Mouse (Mus musculus) gastrocnemius, postnatal 4 days (tissue): Measurements from ENCODE around the gene S100a3. TPM values are rescaled to one million over a fixed set of nuclear protein-coding genes. Genes with fewer than 3 reads are reported as not detected.

ENCODE experiments used
- DNase-seq, 2 experiments: peaks; one replicate each; pipeline ENCODE4 v3.0.0; 2021 to 2022; ENCODE audit warnings: low spot score in 2 of 2, mixed read lengths in 2 of 2
- long read RNA-seq, 2 experiments: library from polyadenylated mRNA; stranded (forward); transcript quantifications; one replicate each; pipeline ENCODE4 v2.0.0; 2021
- total RNA-seq, 2 experiments: library from RNA; stranded (reverse); gene quantifications; 2 replicates each; pipeline ENCODE4 v1.2.3; 2021

Gene S100a3
- total RNA-seq, result 1 to 10 TPM; 1.4 to 2.3 TPM
- long read RNA-seq, experiment 1, transcript S100a3-201 (3 exons, 712 nt), result major isoform, 23 of 26 reads
- long read RNA-seq, experiment 1, partial matches to known transcripts, result 1 of 26 reads
- long read RNA-seq, experiment 1, other reads (novel, unspliced or antisense), result 2 of 26 reads
- long read RNA-seq, experiment 2, partial matches to known transcripts, result 1 of 1 reads
- long read RNA-seq, experiment 2, other reads (novel, unspliced or antisense), result 0 of 1 reads

- DNase-seq, result no peak
These were observed at the start of gene S100a3 for GRCm38 (mm10) chr3:90560008-90560628. TSS of gene S100a3 (plus strand) at chr3:90560578.

DNA sequence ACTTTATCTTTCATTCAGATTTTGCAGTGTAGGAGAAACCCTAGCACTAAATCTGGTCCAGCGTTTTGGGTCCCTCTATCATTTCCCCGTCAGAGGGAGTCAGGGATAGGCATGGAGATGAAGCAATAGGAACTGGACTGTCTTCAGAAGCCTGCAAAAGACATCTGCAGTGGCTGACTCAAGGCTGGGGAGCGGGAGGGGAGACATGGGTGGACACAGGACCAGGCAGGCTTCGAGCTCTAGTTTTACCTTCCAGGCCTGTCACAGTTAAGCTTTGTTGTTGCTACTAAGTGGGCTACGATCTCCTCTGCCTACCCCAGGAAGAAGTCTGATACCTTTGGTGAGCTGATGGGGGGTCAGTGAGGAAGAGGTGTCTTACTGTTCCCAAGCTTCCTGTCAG lies 48.1 kb upstream of the S100a3 start:
- no peak for DNase-seq

DNA sequence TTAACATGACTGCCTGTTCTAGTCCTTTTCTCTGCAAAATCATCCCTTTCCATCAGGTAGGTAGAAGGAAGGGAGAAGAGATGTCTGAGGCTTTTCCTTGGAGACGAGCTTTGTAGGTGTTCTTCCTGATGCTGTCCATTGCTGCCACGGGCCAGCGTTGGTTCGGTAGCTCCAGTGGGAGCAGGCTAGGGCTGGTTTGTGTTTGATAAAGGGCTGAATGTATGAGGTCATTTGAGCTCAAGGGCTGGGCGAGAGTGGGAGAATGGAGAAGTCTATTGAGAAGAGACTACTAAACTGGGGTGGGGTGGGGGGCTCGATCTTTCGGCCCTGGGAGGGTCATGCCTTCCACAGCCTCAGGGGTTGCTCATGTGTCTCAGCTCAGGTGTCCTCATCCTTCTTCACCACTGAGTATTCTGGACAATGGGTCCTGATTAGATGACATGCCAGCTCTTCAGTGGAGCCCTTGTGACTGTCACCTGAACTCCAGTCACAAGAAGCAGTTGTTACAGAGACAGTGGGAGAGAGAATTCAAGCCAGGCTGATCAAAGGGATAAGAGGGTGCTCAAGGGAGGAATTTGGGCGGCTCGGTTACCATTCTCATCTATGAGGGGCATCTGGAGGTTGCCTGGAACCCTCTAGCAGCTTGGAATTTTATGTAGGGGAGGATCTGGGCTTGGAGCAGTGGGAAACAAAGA lies 47.3 kb upstream of the S100a3 start:
- no peak for DNase-seq

GRCm38 (mm10) chr3:90513796-90514590 lies 46.4 kb upstream of the S100a3 start, which contains the start of the genes S100a1 and S100a13:
TSS of gene S100a1 (minus strand) at chr3:90514392.
TSS of gene S100a13 (plus strand) at chr3:90514435.
- DNase-seq, result peak in 1 of 2 experiments; percentile 52

GRCm38 (mm10) chr3:90514691-90515090 lies 45.7 kb upstream of the S100a3 start:
- DNase-seq, result peak; percentile 40 to 72

DNA sequence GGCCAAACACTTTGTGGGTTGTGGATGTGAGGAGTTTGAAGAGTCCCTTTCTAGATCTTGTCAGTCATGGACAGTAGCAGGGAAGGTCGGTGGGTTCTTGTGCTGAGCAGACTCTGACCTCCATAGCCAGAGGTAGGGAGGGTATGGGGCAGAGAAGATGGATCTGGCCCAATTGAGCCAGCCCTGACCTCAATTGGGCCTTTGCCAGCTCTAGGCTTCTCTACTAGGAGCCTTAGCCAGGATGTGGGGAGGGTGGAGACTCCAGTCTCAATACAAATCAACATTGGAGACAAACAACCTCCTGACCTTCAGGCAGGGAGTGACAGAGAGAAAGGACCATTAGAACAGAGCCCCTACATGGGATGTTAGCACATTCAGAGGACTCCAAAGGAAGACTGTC lies 45.1 kb upstream of the S100a3 start:
- DNase-seq, result no peak

GRCm38 (mm10) chr3:90515789-90516188 lies 44.6 kb upstream of the S100a3 start:
- no peak for DNase-seq

- DNase-seq, result no peak
These were observed 42.7 kb upstream of the S100a3 start for GRCm38 (mm10) chr3:90517711-90518110.

- DNase-seq, result peak in 1 of 2 experiments; percentile 45
These were observed 35.0 kb upstream of the S100a3 start for GRCm38 (mm10) chr3:90525421-90525820.

- DNase-seq, result no peak
These were observed 34.3 kb upstream of the S100a3 start for GRCm38 (mm10) chr3:90526076-90526475.

DNA sequence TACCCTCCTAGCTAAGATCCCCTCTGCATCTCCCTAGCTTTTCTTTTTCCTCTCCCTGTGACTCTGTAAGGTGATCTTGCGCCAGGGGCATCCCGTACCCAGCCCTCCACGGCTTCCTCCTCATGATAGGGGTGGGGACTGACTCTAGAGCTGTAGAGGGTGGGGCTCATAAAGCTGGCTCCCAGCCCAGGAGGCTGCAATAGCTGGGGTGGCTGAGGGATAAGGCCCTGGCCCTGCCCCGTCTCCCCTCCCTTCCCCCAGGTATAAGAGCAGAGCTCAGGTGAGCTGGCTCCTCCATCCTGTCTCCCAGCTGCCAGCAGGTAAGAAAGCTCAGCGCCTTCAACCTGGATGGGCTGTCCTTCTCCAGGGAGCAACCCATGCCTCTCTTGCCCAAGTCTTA lies 33.8 kb upstream of the S100a3 start, which contains the start of gene S100a14:
Gene S100a14 (plus strand): TSS at position 277 of the 400 bp plus-strand sequence.
- DNase-seq, result no peak

DNA sequence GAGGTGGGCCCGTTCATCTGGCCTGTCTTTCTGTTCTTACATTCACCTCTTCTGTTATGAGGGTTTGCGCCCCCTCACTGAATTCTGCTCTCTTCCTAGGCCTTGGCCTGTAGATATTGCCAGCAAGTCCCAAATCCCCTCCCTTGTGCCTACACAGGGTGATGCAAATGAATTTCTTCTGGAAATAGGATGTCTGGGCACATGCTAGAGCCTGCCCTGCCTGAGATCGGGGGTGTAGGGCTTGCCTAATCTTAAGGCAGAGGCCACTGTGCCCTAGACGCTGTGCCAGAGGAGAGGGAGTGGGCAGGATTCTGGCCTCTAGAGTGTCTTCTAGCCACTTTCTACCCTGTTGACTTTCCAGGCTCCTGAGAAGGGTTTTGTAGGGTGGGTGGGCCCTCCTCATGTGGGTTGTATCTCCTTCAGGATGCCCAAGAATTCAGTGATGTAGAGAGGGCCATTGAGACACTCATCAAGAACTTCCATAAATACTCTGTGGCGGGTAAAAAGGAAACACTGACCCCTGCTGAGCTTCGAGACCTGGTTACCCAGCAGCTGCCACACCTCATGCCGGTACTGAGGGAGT lies 33.0 kb upstream of the S100a3 start:
- DNase-seq, result no peak

GRCm38 (mm10) chr3:90531713-90532112 lies 28.7 kb upstream of the S100a3 start:
- no peak for DNase-seq

DNA sequence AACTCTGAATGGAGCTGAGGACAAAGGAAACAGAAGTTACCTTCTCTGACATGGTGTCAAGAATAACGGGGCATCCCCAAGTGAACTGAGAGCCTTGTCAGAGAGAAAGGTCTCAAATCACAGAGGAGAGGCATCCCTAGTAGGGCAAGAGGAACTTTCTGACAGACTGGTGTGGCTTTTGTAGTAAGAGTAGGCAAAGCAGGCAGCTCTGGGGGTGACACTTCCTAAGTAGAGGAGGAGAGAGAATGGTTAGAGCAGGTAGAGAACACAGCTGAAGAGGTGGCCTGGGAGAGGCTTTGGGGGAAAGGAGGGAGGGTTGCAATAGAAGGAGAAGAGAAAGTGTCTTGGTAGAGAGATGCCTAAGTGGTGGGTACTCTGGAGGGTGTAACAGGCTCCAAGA lies 24.9 kb upstream of the S100a3 start:
- DNase-seq, result no peak

DNA sequence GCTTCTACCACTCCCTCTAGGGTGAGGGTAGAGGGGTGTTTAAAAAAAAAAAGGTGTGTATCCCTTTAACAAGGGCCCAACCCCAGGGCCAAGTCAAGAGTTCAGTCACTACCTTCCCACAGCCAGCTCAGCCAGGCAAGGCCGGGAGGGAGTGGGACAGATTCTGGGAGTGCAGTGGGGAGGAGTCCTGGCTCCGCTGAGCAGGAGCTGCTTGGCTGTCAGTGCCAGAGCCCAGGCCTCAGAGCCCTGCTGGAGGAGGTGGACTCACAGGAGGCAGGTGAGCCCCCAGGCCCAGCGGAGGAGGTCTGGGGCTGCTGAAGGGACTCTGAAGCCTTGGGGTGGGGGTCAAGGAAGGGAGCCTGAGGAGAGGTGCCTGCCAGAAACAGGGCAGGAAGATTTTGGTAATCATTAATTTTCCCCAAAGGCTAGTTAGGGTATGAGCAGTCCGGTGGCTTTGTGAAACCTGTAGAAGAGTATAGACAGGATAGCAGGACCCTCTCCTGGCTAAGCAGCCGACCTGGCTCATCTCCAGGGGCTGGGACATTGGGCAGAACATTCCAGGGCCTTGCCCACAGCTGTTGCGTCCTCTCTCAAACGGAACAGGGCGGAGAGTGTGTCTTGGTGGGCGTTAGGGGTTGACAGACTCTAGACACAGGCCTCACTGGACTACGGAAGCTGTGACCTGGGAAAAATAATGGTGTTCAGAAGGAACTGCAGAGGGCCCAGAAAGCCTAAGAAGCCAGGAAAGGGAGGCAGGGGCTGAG lies 23.1 kb upstream of the S100a3 start, which contains the start of gene S100a16:
Gene S100a16 (plus strand): TSS at position 114 of the 764 bp plus-strand sequence.
- DNase-seq, result peak; percentile 53 to 78

DNA sequence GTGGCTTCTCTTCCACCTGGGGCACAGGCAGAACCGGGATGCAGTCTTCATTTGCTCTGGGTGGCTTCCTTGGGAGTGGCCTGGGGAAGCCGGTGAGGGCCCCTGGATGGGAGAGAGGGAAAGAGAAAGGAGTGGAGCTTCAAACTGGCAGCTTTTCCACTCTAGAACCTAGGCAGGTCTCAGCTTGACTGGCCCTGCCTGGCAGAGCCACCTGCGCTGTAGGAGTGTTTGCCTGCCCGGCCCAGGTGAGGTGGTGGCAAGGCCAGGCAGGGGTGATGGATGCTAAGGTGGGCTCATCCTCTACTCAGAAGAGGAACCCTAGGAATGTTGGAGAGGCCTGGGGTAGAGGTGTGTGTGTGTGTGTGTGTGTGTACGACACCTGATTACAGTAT lies 22.5 kb upstream of the S100a3 start:
- DNase-seq, result no peak

- no peak for DNase-seq
These were observed 19.5 kb upstream of the S100a3 start for GRCm38 (mm10) chr3:90540904-90541303.

- DNase-seq, result no peak
These were observed 10.5 kb upstream of the S100a3 start for GRCm38 (mm10) chr3:90549676-90550420.

DNA sequence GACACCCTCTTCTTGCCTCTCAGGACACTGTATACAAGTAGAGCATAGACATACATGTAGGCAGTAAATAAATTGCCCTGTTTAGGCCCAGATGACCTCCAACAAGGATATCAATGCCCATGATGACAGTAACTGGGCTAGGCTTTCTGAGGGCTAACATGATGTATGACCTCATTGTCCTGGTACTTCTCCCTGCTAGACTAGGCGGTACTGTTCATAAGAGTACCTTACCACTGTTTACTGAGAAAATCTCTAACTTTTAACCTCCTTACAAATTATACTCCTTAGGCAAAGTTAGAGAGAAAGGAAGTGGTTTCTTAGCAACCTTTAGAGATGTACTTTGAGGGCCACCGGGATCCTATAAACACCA lies 10.0 kb upstream of the S100a3 start:
- DNase-seq, result no peak
